Mouse (Mus musculus): Measurements from ENCODE around the gene Exosc7. TPM values are rescaled to one million over a fixed set of nuclear protein-coding genes. Genes with fewer than 3 reads are reported as not detected.

Exosc7 gene
- total RNA-seq, 2 experiments from 2014 or later: 38.4 to 40.1 TPM

DNA sequence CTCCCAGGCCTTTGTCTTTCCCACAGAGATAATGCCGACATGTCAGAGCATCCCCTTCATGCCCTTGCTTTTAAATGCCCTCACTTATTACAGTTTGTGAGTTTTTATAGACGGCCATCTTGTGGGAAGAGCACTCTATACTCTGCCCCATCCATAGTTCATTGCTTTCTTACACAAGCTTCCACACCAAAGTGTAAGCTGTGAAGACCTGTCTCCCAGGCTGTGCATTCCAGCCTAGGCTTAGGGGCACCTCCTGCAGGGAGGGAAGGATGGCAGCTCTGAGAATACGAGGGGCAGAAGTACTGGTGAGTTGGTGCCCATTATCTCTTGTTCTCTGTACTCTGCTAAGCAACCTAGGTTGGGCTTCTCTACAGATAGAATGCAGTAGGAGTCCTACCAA lies 20.0 kb downstream of the Exosc7 start:
- DNase-seq (ENCODE audit: extremely low spot score in 1 of 2, low spot score in 2 of 2): no peak
- intact Hi-C loops (cut with DNase I): no loop called here

DNA sequence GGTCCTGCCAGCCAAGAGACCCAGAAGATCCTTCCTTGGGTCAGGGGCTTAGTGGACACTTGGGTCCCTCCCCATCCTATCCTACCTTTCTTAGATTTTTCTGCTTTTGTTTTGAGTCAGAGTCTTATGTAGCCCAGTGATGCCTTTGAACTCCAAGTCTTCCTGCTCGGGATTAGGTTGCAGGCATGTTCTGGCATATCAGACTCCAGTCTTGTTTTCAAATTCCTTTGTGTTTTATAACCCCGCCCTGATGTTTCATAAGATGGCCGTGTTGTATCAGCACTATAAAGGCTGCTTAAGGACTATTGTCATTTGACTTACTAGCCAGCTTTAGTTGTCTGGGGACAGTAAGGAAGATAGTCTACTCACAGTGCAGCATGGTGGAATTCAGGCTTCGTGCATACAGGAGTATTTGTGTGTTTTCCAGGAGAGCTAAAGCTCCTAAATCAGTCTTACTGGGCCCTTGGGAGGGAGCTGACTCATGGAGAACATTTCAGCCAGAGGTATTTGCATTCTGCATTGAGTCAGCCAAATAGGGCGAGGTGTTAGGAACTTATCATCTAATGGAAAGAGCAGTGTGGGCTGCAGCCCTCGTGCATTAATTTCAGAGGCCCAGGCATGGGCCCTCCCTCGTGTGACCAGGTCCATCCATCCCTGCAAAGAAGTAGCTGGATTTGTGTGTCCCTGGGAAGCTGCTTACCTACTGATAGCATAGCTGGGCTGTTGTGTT lies 24.1 kb downstream of the Exosc7 start:
- intact Hi-C loops (cut with DNase I): no loop called here
- no peak for DNase-seq (ENCODE audit: extremely low spot score in 1 of 2, low spot score in 2 of 2)

DNA sequence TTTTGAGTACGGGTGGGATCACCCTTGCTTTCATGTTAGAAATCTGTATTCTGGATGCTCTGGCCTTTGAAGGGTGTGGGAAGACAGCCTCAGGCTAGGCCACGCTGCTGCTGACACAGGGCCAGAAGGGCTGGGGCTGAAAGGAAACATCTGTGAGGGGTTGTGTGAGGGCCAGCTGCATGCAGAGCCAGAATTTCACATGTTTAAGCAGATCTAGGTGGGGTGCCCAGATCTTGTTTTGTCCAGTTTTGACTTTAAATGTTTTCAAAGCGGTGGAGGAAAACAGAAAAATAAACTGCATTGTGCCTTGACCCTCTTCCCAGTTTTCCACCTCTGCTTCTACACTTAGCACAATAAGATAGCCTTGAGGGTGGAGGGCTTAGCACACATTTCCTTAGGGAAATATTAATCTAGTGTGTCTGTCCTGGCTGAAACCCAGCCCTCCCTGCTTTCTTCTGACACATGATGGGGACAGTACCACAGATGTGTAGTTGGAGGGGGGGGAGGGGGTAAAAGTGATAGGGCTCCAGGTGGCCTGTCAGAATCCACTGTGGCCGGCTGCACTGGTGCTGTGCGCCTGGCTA lies 26.0 kb downstream of the Exosc7 start:
- intact Hi-C loops (cut with DNase I): no loop called here
- DNase-seq (ENCODE audit: extremely low spot score in 1 of 2, low spot score in 2 of 2): peak in 1 of 2 experiments; percentile 90

- intact Hi-C loops (cut with DNase I): no loop called here
- DNase-seq (ENCODE audit: extremely low spot score in 1 of 2, low spot score in 2 of 2): no peak
Measured at GRCm38 (mm10) chr9:123139887-123140614, 27.0 kb downstream of the Exosc7 start.

DNA sequence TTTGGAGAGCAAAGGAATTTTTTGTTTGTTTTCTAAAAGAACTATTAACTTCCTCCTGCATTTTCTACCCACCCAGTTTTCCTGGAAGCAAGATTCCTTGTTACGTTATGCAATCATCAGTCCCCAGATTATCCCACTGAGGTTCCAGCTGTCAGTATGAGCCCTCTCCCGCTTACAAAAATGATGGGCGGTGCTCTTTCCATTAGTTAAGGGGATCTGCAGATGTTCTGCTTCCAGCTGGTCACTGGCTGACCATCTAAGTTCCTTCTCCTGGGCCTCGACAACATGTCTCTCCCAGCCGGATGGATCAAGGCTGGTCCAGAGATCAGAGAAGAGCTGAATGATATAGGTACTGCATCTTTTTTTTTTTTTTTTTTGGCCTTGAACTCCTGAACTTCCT lies 35.4 kb downstream of the Exosc7 start:
- intact Hi-C loops (cut with DNase I): no loop called here

DNA sequence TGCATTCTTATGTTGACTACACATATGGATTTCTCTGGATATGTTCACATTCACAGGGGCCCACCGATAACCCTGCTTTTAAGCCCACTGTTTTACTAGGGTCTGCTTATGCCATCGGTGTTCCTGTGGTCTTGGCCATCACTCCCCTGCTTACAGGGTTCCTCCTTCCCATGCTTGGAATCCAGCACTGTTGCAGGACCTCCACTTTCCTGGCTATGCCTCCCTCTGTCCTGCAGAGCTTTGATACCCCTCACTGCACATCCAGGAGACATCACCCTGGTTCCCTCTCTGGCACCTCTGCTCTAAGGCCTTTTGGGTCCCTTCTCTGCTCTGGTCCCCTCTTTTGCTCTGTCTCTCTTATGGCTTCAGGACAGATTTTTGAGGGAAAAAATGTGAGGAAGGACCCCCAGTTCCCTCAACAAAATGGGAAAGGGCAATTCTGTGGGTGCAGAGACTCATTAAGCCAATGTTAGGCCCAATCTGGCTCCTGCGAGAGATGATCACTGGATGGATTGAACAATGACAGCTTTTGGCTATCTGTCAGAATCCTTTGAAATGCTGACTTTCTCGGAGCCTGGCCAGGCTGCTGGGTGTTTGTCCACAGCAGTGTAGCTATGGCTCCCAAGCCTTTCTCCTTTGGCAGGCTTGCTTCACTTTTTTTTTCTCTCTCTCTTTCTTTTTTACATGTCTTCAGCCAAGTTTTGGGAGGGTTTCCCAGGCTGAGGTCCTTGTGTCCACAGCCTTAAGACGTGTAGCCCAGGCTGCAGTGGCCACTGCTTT lies 37.4 kb downstream of the Exosc7 start, which contains the start of gene Clec3b:
Gene Clec3b, plus strand, starts transcription at position 706 of the 780 bp plus-strand sequence.
- intact Hi-C loops (cut with DNase I): no loop called here
- peak in 1 of 2 experiments; percentile 61 for DNase-seq (ENCODE audit: extremely low spot score in 1 of 2, low spot score in 2 of 2)

More for the DNA sequence above, 35.4 kb downstream of the Exosc7 start:
- DNase-seq (ENCODE audit: extremely low spot score in 1 of 2, low spot score in 2 of 2): no peak

DNA sequence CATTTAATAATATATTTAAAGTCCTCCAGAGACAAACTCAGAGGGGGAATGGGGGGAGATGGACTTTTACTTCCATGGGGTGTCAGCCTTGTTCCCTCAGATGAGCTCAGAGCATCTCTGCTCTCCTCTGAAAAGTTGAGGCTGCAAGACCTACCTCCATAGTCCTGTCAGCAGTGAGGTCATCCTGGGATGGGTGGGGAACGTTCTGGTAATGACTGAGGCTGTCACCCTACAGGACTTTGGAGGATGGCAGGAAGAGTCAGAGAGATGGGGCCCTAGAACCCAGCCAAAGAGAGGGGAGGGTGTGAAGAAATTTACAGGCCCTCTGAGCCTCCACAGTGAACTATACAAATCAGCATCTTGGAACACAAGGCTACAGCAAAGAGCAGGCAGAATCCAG lies 38.5 kb downstream of the Exosc7 start:
- intact Hi-C loops (cut with DNase I): no loop called here
- DNase-seq (ENCODE audit: extremely low spot score in 1 of 2, low spot score in 2 of 2): no peak

GRCm38 (mm10) chr9:123152026-123152425 lies 39.0 kb downstream of the Exosc7 start:
- intact Hi-C loops (cut with DNase I): no loop called here
- no peak for DNase-seq (ENCODE audit: extremely low spot score in 1 of 2, low spot score in 2 of 2)

DNA sequence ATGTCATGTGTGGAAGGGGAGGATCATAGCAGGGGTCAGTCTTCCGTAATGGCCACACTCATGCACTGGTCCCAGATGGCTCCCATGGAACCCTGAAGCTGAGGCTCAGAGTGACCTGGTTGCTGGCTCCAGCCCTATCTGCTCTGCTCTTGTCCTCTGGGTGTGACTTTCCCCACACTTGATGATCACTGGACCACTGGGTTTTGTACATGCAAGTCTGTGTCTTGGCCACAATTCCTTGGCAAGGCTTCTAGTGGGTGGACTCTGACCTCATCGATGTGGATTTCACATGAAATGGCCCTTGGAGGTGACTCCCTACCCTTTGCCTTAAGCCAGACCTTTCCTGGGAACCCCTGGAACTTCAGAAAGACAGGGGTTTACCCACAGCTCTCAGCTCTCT lies 40.1 kb downstream of the Exosc7 start:
- intact Hi-C loops (cut with DNase I): no loop called here

DNA sequence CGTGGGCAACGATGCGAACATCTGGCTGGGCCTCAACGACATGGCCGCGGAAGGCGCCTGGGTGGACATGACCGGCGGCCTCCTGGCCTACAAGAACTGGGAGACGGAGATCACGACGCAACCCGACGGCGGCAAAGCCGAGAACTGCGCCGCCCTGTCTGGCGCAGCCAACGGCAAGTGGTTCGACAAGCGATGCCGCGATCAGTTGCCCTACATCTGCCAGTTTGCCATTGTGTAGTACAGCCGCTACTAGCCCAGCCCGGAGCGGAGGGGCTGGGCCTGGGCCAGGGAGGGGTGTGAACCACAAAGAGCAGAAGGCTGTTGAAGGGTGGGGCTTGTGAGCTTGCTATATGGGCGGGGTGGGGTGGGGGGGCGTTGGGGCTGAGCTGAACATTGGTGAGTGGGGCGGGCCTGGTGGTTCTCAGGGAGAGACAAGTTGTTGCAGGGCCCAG lies 43.9 kb downstream of the Exosc7 start:
- peak in 1 of 2 experiments; percentile 85 for DNase-seq (ENCODE audit: extremely low spot score in 1 of 2, low spot score in 2 of 2)
- intact Hi-C loops (cut with DNase I): loop anchor here (5.0 kb wide), 2 partner anchors 285 to 370 kb away; partner anchors contain the start of gene Sacm1l

More for the DNA sequence above, 40.1 kb downstream of the Exosc7 start:
- no peak for DNase-seq (ENCODE audit: extremely low spot score in 1 of 2, low spot score in 2 of 2)

DNA sequence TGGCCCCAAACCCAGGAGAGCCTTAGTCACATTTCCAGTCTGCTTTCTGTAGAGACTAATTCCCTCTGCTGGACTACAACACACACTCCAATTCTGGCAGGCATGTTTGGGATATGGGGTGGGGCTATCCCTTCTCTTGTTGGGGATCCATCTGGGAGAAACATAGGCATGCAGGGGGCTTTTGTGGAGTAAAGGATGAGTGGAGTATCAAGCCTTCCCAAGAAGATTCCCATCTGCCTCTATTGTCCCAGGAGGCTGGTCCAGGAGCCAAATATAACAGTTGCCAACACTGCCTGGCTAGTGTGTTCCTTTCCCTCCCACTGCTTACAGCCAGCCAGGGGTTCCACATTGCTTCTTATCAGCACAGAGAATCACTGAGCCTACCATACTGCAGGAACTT lies 44.7 kb downstream of the Exosc7 start:
- DNase-seq (ENCODE audit: extremely low spot score in 1 of 2, low spot score in 2 of 2): no peak
- intact Hi-C loops (cut with DNase I): loop anchor here (2.0 to 5.0 kb wide), 3 partner anchors 95 to 370 kb away; partner anchors contain the start of gene Sacm1l

DNA sequence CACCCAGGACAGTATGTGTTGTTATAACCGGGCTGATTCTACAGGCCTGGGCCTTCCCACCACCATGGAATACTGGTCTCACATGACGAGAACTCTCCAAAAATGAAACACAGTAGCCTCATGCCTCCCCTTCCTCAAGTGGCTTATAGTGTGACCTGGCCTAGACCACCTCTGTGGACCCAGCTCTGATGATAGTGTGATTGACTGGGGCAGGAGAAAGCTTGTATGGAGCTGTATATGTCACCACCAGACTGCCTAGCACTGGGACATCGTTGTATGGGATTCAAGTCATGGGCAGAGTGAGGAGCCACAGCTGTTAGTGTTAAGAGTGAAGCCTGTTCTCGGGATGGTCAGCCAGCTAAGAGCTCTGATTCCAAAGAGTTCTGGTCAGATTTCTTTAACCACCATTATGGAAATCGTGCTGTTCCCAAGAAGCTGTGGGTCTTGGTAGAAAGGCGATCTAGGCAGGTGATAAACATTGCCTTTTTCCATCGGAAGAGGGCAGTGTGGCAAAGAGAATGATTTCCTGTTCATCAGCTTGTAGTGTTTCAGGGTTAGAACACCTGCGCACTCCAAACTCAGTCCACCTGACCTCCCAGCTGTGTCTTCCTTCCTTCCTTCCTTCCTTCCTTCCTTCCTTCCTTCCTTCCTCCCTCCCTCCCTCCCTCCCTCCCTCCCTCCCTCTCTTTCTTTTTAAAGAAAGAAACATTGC lies 45.3 kb downstream of the Exosc7 start:
- no peak for DNase-seq (ENCODE audit: extremely low spot score in 1 of 2, low spot score in 2 of 2)
- intact Hi-C loops (cut with DNase I): loop anchor here (2.0 to 5.0 kb wide), 3 partner anchors 95 to 369 kb away; partner anchors contain the start of gene Sacm1l

DNA sequence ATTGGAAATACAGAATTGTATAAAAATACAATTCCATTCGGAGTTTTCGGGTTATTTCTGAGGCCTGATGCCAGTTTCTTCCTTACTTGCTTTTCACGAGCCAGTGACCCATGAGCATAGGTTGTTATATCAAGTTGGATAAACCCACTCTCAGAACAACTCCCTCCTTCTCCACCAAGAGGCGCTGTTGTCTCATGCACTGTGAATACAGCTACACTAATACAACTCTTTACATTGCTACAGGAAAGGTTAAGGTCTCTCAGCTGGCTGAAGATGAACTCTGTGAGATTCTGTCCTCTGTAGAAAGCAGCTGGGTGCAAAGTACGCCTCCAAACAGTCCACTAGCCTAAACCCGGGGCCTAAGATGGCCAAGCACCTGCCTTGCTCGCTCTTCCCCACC lies 46.3 kb downstream of the Exosc7 start:
- peak; percentile 69 to 80 for DNase-seq (ENCODE audit: extremely low spot score in 1 of 2, low spot score in 2 of 2)
- intact Hi-C loops (cut with DNase I): loop anchor here (2.0 to 5.0 kb wide), 3 partner anchors 93 to 368 kb away; partner anchors contain the start of gene Sacm1l

DNA sequence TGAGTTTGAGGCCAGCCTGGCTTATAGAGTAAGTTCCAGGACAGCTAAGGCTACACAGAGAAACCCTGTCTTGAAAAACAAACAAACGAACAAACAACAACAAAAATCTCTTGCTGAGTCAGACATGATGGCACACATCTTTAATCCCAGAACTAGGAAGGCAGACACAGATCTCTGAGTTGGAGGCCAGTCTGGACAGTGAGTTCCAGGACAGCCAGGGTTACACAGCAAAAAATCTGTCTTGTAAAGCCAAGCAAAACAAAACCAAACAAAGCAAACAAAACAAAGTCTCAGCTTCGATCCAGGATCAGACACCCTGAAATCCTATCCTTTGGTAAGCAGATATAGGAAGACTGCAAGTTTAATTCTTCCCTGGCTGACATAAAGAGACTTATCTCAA lies 48.8 kb downstream of the Exosc7 start:
- DNase-seq (ENCODE audit: extremely low spot score in 1 of 2, low spot score in 2 of 2): no peak
- intact Hi-C loops (cut with DNase I): no loop called here

GRCm38 (mm10) chr9:123162985-123163694 lies 50.1 kb downstream of the Exosc7 start:
- DNase-seq (ENCODE audit: extremely low spot score in 1 of 2, low spot score in 2 of 2): no peak
- intact Hi-C loops (cut with DNase I): no loop called here

- DNase-seq (ENCODE audit: extremely low spot score in 1 of 2, low spot score in 2 of 2): no peak
- intact Hi-C loops (cut with DNase I): no loop called here
Measured at GRCm38 (mm10) chr9:123165781-123166443, 52.9 kb downstream of the Exosc7 start.

DNA sequence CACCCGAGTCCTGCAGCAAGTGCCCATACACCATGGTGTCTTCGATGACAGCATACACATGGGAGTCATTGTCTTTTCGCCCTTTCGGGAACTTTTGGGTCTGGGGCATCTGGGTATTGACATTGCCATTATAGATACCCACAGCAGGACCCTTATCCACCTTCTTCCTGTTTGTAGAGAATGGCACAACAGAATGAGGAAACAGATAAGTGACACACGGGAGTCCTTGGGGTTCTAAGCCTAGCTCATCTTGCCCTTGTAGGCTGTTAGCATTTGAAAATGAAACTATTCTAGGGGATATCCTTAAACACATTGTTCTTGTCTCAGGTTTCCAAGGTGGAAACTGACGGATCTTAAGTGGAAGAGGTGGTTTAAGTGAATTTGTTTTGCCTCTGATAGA lies 60.7 kb downstream of the Exosc7 start:
- no peak for DNase-seq (ENCODE audit: extremely low spot score in 1 of 2, low spot score in 2 of 2)
- intact Hi-C loops (cut with DNase I): no loop called here

Data from left cerebral cortex, postnatal 10 days (tissue).